Mouse (Mus musculus) stomach, postnatal 0 days (tissue): ENCODE data around the gene Atp6v0e2. TPM values are rescaled to one million over a fixed set of nuclear protein-coding genes. Genes with fewer than 3 reads are reported as not detected.
A peak's percentile ranks its signal among the peaks of the same experiment; 100 is the strongest.

Experiments
- ATAC-seq: fragments of 200-750 bp; cut with Nextera tagmentation; 2 replicates; pipeline ENCODE4 v1.8.0; 2017; ENCODE audit not compliant: low FRiP score, low TSS enrichment
- DNase-seq: peaks from one replicate; pipeline ENCODE4 v3.0.0-alpha.2; 2016; ENCODE audit warnings: low spot score
- H3K27ac ChIP-seq: fragments of 300-500 bp; sonication (generic); replicated peaks from 2 replicates; pipeline ENCODE4 v1.5.1; 2014; ENCODE audit warnings: mild to moderate bottlenecking, control low read depth
- H3K27me3 ChIP-seq: fragments of 300-500 bp; sonication (generic); 2 replicates; pipeline ENCODE4 v1.6.1; 2014; ENCODE audit warnings: low read length; ENCODE audit not compliant: control insufficient read depth, insufficient read depth
- H3K36me3 ChIP-seq: fragments of 300-500 bp; sonication (generic); 2 replicates; pipeline ENCODE4 v1.6.1; 2014; ENCODE audit warnings: low read length, mixed read lengths; ENCODE audit not compliant: control insufficient read depth, insufficient read depth
- H3K4me1 ChIP-seq: fragments of 300-500 bp; sonication (generic); replicated peaks from 2 replicates; pipeline ENCODE4 v1.6.1; 2014; ENCODE audit warnings: antibody characterized with exemption; ENCODE audit not compliant: control insufficient read depth, insufficient read depth
- H3K4me2 ChIP-seq: fragments of 300-500 bp; sonication (generic); replicated peaks from 2 replicates; pipeline ENCODE4 v1.6.1; 2014; ENCODE audit warnings: low read depth, mild to moderate bottlenecking, control low read depth, moderate library complexity
- H3K4me3 ChIP-seq: fragments of 300-500 bp; sonication (generic); 2 replicates; pipeline ENCODE4 v1.5.1; 2014; ENCODE audit warnings: low read depth, low read length, control low read depth
- H3K9ac ChIP-seq: fragments of 300-500 bp; sonication (generic); 2 replicates; pipeline ENCODE4 v1.6.1; 2014; ENCODE audit warnings: mild to moderate bottlenecking, low read length, control low read depth, mixed read lengths
- H3K9me3 ChIP-seq: fragments of 300-500 bp; sonication (generic); 2 replicates; pipeline ENCODE4 v1.6.1; 2016; ENCODE audit warnings: low read length; ENCODE audit not compliant: control insufficient read depth
- CTCF ChIP-seq: IDR thresholded peaks from 2 replicates; pipeline ENCODE4 v1.5.1; 2016; ENCODE audit warnings: antibody characterized with exemption, low read depth, mild to moderate bottlenecking, moderate library complexity
- EP300 ChIP-seq: optimal IDR thresholded peaks from 2 replicates; pipeline ENCODE3; 2016; ENCODE audit warnings: antibody characterized with exemption
- WGBS: fragments of 180-500 bp; shearing (Covaris S2); extraction: QIAGEN DNeasy Blood & Tissue Kit; methylation state at CpG from one replicate; pipeline ENCODE4 v1.1.7; 2014; 5-methylcytosine and 5-hydroxymethylcytosine counted together
- polyA plus RNA-seq: library from polyadenylated mRNA; unstranded; fragments of >200 nt; fragmentation: Nextera tagmentation; extraction: Ambion mirVana; gene quantifications from 2 replicates; pipeline ENCODE4 v1.2.1, GENCODE M21; 2015

Atp6v0e2 gene
- polyA plus RNA-seq, 1 experiment from 2014 or later, result 22.1 TPM

GRCm38 (mm10) chr6:48589194-48589750, 51.9 kb downstream of the Atp6v0e2 start, which contains the start of gene Gm45021:
TSS of gene Gm45021 (plus strand) at chr6:48589610.
- Histone ChIP-seq H3K9ac (no peak within 1 kb of the TSS), H3K27me3 (no peaks in the 10 kb centered on the region), H3K4me3 (no peak within 1 kb of the TSS), H3K4me2 (no peak within 1 kb of the TSS), H3K27ac (peak within 1 kb of the TSS; percentile 82), H3K9me3 (no peaks in the 10 kb centered on the region), H3K36me3 (no peaks in the 10 kb centered on the region), H3K4me1 (0 out of 2 replicates have a peak, but pooled peaks cover 3% of the 10 kb centered on the region)
- ATAC-seq (no peak), DNase-seq (no peak)
- TF ChIP-seq CTCF (no peak), EP300 (no peak)
- WGBS, result 29% methylated on average over 6 of the region's 6 CpGs

Other genes with a start within 250 kb of the Atp6v0e2 start
- gene Krba1, start 142.0 kb upstream of the Atp6v0e2 start, polyA plus RNA-seq, result 5.4 and 7.8 TPM in 2 replicates
- 24.2 and 29.5 TPM in 2 replicates for gene Zfp467, start 91.8 kb upstream of the Atp6v0e2 start, polyA plus RNA-seq
- 0.04 and 0.07 TPM in 2 replicates for gene Sspo, start 89.4 kb upstream of the Atp6v0e2 start, polyA plus RNA-seq
- 3.9 and 5.6 TPM in 2 replicates for gene Lrrc61, start 17.2 kb downstream of the Atp6v0e2 start, polyA plus RNA-seq
- gene Rarres2, start 35.2 kb downstream of the Atp6v0e2 start, polyA plus RNA-seq, result 273 and 283 TPM in 2 replicates
- gene Gm45021, start 52.0 kb downstream of the Atp6v0e2 start, polyA plus RNA-seq, result not detected in 2 replicates
- 11.6 and 12.9 TPM in 2 replicates for gene Repin1, start 56.3 kb downstream of the Atp6v0e2 start, polyA plus RNA-seq
- gene Gm44965, start 56.3 kb downstream of the Atp6v0e2 start, polyA plus RNA-seq, result not detected in 2 replicates
- gene Zfp775, start 64.4 kb downstream of the Atp6v0e2 start, polyA plus RNA-seq, result 2.2 and 2.8 TPM in 2 replicates
- 0.76 TPM in 2 replicates for gene AI854703, start 89.1 kb downstream of the Atp6v0e2 start, polyA plus RNA-seq
- gene Gimap8, start 109.6 kb downstream of the Atp6v0e2 start, polyA plus RNA-seq, result 0.74 and 0.93 TPM in 2 replicates
- gene Gimap9, start 138.5 kb downstream of the Atp6v0e2 start, polyA plus RNA-seq, result 3.2 and 3.5 TPM in 2 replicates
- 8.0 and 8.5 TPM in 2 replicates for gene Gimap4, start 146.9 kb downstream of the Atp6v0e2 start, polyA plus RNA-seq
- 11.3 and 13.0 TPM in 2 replicates for gene Gimap6, start 170.6 kb downstream of the Atp6v0e2 start, polyA plus RNA-seq
- gene Gm28053, start 181.0 kb downstream of the Atp6v0e2 start, polyA plus RNA-seq, result 0.59 TPM in 1 of 2 replicates, not detected in the other
- not detected in 2 replicates for gene Gimap7, start 181.0 kb downstream of the Atp6v0e2 start, polyA plus RNA-seq
- 7.2 and 7.8 TPM in 2 replicates for gene Gimap1, start 201.4 kb downstream of the Atp6v0e2 start, polyA plus RNA-seq
- 5.4 and 6.1 TPM in 2 replicates for gene Gimap5, start 208.6 kb downstream of the Atp6v0e2 start, polyA plus RNA-seq
- 0.07 and 0.10 TPM in 2 replicates for gene Gimap3, start 233.2 kb downstream of the Atp6v0e2 start, polyA plus RNA-seq